Mouse (Mus musculus) limb, embryonic 14.5 days (tissue): ENCODE results near the gene Adar. TPM values are rescaled to one million over a fixed set of nuclear protein-coding genes. Genes with fewer than 3 reads are reported as not detected.

Source experiments
- ATAC-seq: fragments of 200-750 bp; cut with Nextera tagmentation; 2 replicates; pipeline ENCODE4 v1.8.0; 2017; ENCODE audit warnings: low read depth, moderate number of reproducible peaks, moderate TSS enrichment; ENCODE audit not compliant: low FRiP score
- DNase-seq: peaks from one replicate; pipeline ENCODE4 v3.0.0-alpha.2; 2015; ENCODE audit warnings: low spot score
- H3K27ac ChIP-seq: fragments of 300-500 bp; sonication (generic); replicated peaks from 2 replicates; pipeline ENCODE4 v1.5.1; 2014; ENCODE audit warnings: low read depth, mild to moderate bottlenecking, low read length, moderate library complexity, mixed read lengths
- H3K27me3 ChIP-seq: fragments of 300-500 bp; sonication (generic); 2 replicates; pipeline ENCODE4 v1.6.1; 2014; ENCODE audit warnings: low read length, mixed read lengths; ENCODE audit not compliant: control insufficient read depth, insufficient read depth
- H3K36me3 ChIP-seq: fragments of 300-500 bp; sonication (generic); 2 replicates; pipeline ENCODE4 v1.6.1; 2014; ENCODE audit warnings: mild to moderate bottlenecking, low read length, moderate library complexity, mixed read lengths; ENCODE audit not compliant: control insufficient read depth, insufficient read depth
- H3K4me1 ChIP-seq: fragments of 300-500 bp; sonication (generic); 2 replicates; pipeline ENCODE4 v1.6.1; 2014; ENCODE audit warnings: antibody characterized with exemption, low read length, mixed read lengths; ENCODE audit not compliant: control insufficient read depth, insufficient read depth
- H3K4me2 ChIP-seq: fragments of 300-500 bp; sonication (generic); replicated peaks from 2 replicates; pipeline ENCODE4 v1.6.1; 2014; ENCODE audit warnings: low read depth, mild to moderate bottlenecking, low read length, moderate library complexity; ENCODE audit not compliant: severe bottlenecking
- H3K4me3 ChIP-seq: fragments of 300-500 bp; sonication (generic); replicated peaks from 2 replicates; pipeline ENCODE4 v1.5.1; 2014; ENCODE audit warnings: low read length
- H3K9ac ChIP-seq: fragments of 300-500 bp; sonication (generic); 2 replicates; pipeline ENCODE4 v1.6.1; 2014; ENCODE audit warnings: mild to moderate bottlenecking, low read depth, low read length, moderate library complexity; ENCODE audit not compliant: severe bottlenecking
- H3K9me3 ChIP-seq: fragments of 300-500 bp; sonication (generic); 2 replicates; pipeline ENCODE4 v1.6.1; 2016; ENCODE audit warnings: low read length; ENCODE audit not compliant: control insufficient read depth
- POLR2A ChIP-seq: fragments of 200-500 bp; IDR thresholded peaks from 2 replicates; pipeline ENCODE4 v1.8.0; 2012; ENCODE audit warnings: inconsistent platforms, mild to moderate bottlenecking, moderate library complexity, borderline replicate concordance; ENCODE audit not compliant: insufficient read depth, insufficient read length; ENCODE audit errors: extremely low read depth
- WGBS: fragments of 180-500 bp; shearing (Covaris S2); extraction: QIAGEN DNeasy Blood & Tissue Kit; methylation state at CpG from one replicate; pipeline ENCODE4 v1.1.7; 2014; 5-methylcytosine and 5-hydroxymethylcytosine counted together
- polyA plus RNA-seq, 2 experiments: library from polyadenylated mRNA; depleted of rRNA in 1 of 2; stranded (reverse) in 1 of 2; unstranded in 1 of 2; fragments of >200 nt; fragmentation: Nextera tagmentation in 1 of 2; extraction: Ambion mirVana in 1 of 2; gene quantifications; 2 replicates each; pipeline versions ENCODE4 v1.2.1 to v1.2.3; 2012 to 2014

The Adar gene
- polyA plus RNA-seq, 2 experiments: 10.8 to 29.3 TPM

GRCm38 (mm10) chr3:89764119-89764724 is 49.4 kb downstream of the Adar start, which contains the start of gene Chrnb2:
Chrnb2 (minus strand) TSS chr3:89764632.
- no peak for TF ChIP-seq POLR2A
- Histone ChIP-seq H3K36me3 (no peaks in the 10 kb centered on the region), H3K27ac (no peak within 1 kb of the TSS), H3K9me3 (no peaks in the 10 kb centered on the region), H3K4me1 (peaks cover 4% of the 10 kb centered on the region; the same call in 1 of the 2 replicates), H3K4me3 (no peak within 1 kb of the TSS; the same call in 1 of the 2 replicates), H3K9ac (no peak within 1 kb of the TSS), H3K27me3 (no peaks in the 10 kb centered on the region), H3K4me2 (peak within 1 kb of the TSS; percentile 35)
- peak; percentile 87 for ATAC-seq
- DNase-seq: peak; percentile 69
- 1% methylated on average over 36 of the region's 36 CpGs for WGBS

GRCm38 (mm10) chr3:89769584-89769983 is 54.8 kb downstream of the Adar start:
- 67% methylated on average over 7 of the region's 7 CpGs for WGBS
- no peaks in the 10 kb centered on the region for H3K27me3 ChIP-seq
- H3K9me3 ChIP-seq: no peaks in the 10 kb centered on the region
- no peak for TF ChIP-seq POLR2A
- ATAC-seq (no peak), DNase-seq (no peak)
- no peak overlapping the region for H3K9ac ChIP-seq
- H3K4me2 ChIP-seq: no peak overlapping the region
- peaks cover 8% of the 10 kb centered on the region for H3K4me1 ChIP-seq
- no peaks in the 10 kb centered on the region for H3K36me3 ChIP-seq
- H3K27ac ChIP-seq: no peak overlapping the region
- H3K4me3 ChIP-seq: no peak overlapping the region

- WGBS: 35% methylated on average over 2 of the region's 2 CpGs
- no peak for ATAC-seq
These were observed 55.7 kb downstream of the Adar start for GRCm38 (mm10) chr3:89770425-89771002.

GRCm38 (mm10) chr3:89772588-89772967 is 57.8 kb downstream of the Adar start:
- H3K4me1 ChIP-seq: peaks cover 19% of the 10 kb centered on the region
- no peaks in the 10 kb centered on the region for H3K27me3 ChIP-seq
- WGBS: under 1% methylated on average over 17 of the region's 17 CpGs
- peak overlapping the region; percentile 98 for H3K4me3 ChIP-seq
- ATAC-seq: peak; percentile 63
- H3K9ac ChIP-seq: peak overlapping the region; percentile 98
- peaks cover 18% of the 10 kb centered on the region for H3K36me3 ChIP-seq
- peak overlapping the region; percentile 90 for H3K4me2 ChIP-seq
- peak overlapping the region; percentile 97 for H3K27ac ChIP-seq
- H3K9me3 ChIP-seq: no peaks in the 10 kb centered on the region
- TF ChIP-seq POLR2A: peak; percentile 48; the same call in 1 of the 2 replicates
- peak; percentile 82 for DNase-seq

More at GRCm38 (mm10) chr3:89770425-89771002, 55.7 kb downstream of the Adar start:
- peaks cover 16% of the 10 kb centered on the region for H3K4me1 ChIP-seq
- no peak overlapping the region for H3K4me3 ChIP-seq
- H3K27ac ChIP-seq: no peak overlapping the region
- no peak for DNase-seq
- no peak for TF ChIP-seq POLR2A
- no peak overlapping the region for H3K4me2 ChIP-seq
- no peaks in the 10 kb centered on the region for H3K9me3 ChIP-seq
- no peaks in the 10 kb centered on the region for H3K36me3 ChIP-seq
- H3K9ac ChIP-seq: no peak overlapping the region
- no peaks in the 10 kb centered on the region for H3K27me3 ChIP-seq

- peak within 1 kb of the TSS; percentile 98 for H3K9ac ChIP-seq
- H3K9me3 ChIP-seq: no peaks in the 10 kb centered on the region
- H3K36me3 ChIP-seq: peaks cover 23% of the 10 kb centered on the region
- H3K27ac ChIP-seq: peak within 1 kb of the TSS; percentile 97
- peak within 1 kb of the TSS; percentile 90 for H3K4me2 ChIP-seq
- TF ChIP-seq POLR2A: 0 out of 2 replicates have a peak, but pooled peaks have one; percentile 45
- H3K4me1 ChIP-seq: peaks cover 19% of the 10 kb centered on the region
- H3K27me3 ChIP-seq: no peaks in the 10 kb centered on the region
- WGBS: 1% methylated on average over 57 of the region's 90 CpGs
- DNase-seq (peak; percentile 90), ATAC-seq (peak; percentile 93)
- H3K4me3 ChIP-seq: peak within 1 kb of the TSS; percentile 98
These were observed 58.3 kb downstream of the Adar start, which contains the start of gene Ube2q1 for GRCm38 (mm10) chr3:89772968-89773709. Ube2q1 (plus strand) TSS chr3:89773616.
